Mouse (Mus musculus): ENCODE measurements around the gene Crlf1.

The Crlf1 gene

GRCm38 (mm10) chr8:70469295-70469916 is 23.6 kb upstream of the Crlf1 start:
- DNase-seq: no peak

GRCm38 (mm10) chr8:70469938-70470337 is 23.0 kb upstream of the Crlf1 start:
- DNase-seq: no peak

GRCm38 (mm10) chr8:70471856-70472255 is 21.1 kb upstream of the Crlf1 start:
- no peak for DNase-seq

- peak; percentile 98 for DNase-seq
These were observed 16.4 kb upstream of the Crlf1 start, which contains the start of gene Klhl26 for GRCm38 (mm10) chr8:70476333-70477268. Gene Klhl26, minus strand, starts transcription at chr8:70476968.

GRCm38 (mm10) chr8:70477269-70477982 is 15.5 kb upstream of the Crlf1 start:
- no peak for DNase-seq

- DNase-seq: no peak
These were observed 11.1 kb upstream of the Crlf1 start for GRCm38 (mm10) chr8:70481908-70482307.

- DNase-seq: no peak
These were observed 10.0 kb upstream of the Crlf1 start for GRCm38 (mm10) chr8:70482943-70483342.

- DNase-seq: no peak
These were observed 6.7 kb upstream of the Crlf1 start for GRCm38 (mm10) chr8:70486191-70486681.

- DNase-seq: no peak
These were observed 5.9 kb upstream of the Crlf1 start, which contains the start of gene Tmem59l for GRCm38 (mm10) chr8:70486941-70487520. Gene Tmem59l, minus strand, starts transcription at chr8:70487358.

GRCm38 (mm10) chr8:70487993-70488796 is 4.8 kb upstream of the Crlf1 start:
- DNase-seq: peak; percentile 54

- no peak for DNase-seq
These were observed 4.0 kb upstream of the Crlf1 start for GRCm38 (mm10) chr8:70488931-70489470.

GRCm38 (mm10) chr8:70489576-70489975 is 3.4 kb upstream of the Crlf1 start:
- no peak for DNase-seq

GRCm38 (mm10) chr8:70490061-70490879 is 2.7 kb upstream of the Crlf1 start:
- DNase-seq: no peak

- DNase-seq: no peak
These were observed 2.0 kb upstream of the Crlf1 start for GRCm38 (mm10) chr8:70490880-70491495.

GRCm38 (mm10) chr8:70493692-70494415 is 896 bp downstream of the Crlf1 start:
- no peak for DNase-seq

- no peak for DNase-seq
These were observed 1.5 kb downstream of the Crlf1 start for GRCm38 (mm10) chr8:70494416-70494945.

- no peak for DNase-seq
These were observed 2.2 kb downstream of the Crlf1 start for GRCm38 (mm10) chr8:70495001-70495770.

GRCm38 (mm10) chr8:70495771-70496062 is 2.8 kb downstream of the Crlf1 start:
- DNase-seq: no peak

Data from lung, postnatal 14 days (tissue).